Mouse (Mus musculus): Measurements from ENCODE around the gene Nle1. TPM values are rescaled to one million over a fixed set of nuclear protein-coding genes. Genes with fewer than 3 reads are reported as not detected.

The Nle1 gene
- polyA plus RNA-seq, 1 experiment from 2014 or later, result 20.4 TPM

DNA sequence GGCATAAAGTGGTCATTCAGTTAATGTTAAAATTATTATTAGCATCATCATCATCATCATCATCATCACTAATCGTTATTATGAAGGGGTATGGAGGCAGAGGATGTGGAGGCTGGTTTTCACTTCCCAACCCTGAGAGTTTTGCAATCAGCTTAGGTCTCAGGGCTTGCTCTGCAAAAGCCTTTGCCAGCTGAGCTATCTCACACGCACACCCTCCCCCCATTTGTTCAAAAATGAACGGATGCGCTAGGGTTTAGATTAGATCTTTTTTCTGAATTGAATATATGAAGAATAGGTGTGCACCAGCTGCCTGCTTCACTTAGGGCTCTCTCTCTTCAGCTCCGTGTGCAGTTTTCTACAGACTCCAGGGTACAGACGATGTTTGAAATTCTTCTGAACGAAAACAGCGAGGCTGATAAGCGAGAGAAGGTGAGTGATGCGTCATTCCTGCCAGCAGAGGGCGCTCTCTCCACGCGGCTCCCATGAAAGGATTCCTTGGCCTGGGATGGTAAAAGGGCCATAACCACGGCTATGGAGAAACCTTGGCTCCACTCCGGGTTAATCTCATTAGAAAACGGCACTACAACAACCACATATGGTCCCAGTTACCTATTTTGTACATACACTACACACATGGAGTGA is 6.6 kb upstream of the Nle1 start:
- TF ChIP-seq CTCF (IDR thresholded peaks at IDR 0.05), result peak; percentile 95
- peaks cover 30% of the 10 kb centered on the region for H3K27me3 ChIP-seq
- ATAC-seq (peak; percentile 75), DNase-seq (ENCODE audit: low read depth, low spot score) (peak; percentile 15)
- ChIA-PET POLR2A (no interaction called here), CTCF (interaction anchor here (0.6 to 1.5 kb wide), 6 partner anchors 10 to 50 kb away, joined by 3 to 6 read pairs (median 4); no protein-coding TSS in a partner anchor)
- in situ Hi-C loops (cut with MboI; ENCODE audit: low pct_unique_long_range_greater_than_20kb), result loop anchor here (5.0 to 25.0 kb wide), 3 partner anchors 42 to 350 kb away; partner anchors contain the start of genes Slfn3 and Slfn4

- TF ChIP-seq CTCF (IDR thresholded peaks at IDR 0.05), result no peak
- in situ Hi-C loops (cut with MboI; ENCODE audit: low pct_unique_long_range_greater_than_20kb), result loop anchor here (10.0 to 25.0 kb wide), 2 partner anchors 276 to 354 kb away; partner anchors contain the start of genes Slfn3 and Slfn4
- ChIA-PET POLR2A (no interaction called here), CTCF (no interaction called here)
- DNase-seq (ENCODE audit: low read depth, low spot score) (no peak), ATAC-seq (no peak)
- peaks cover 3% of the 10 kb centered on the region for H3K27me3 ChIP-seq
Observed at GRCm38 (mm10) chr11:82910679-82911389, 2.6 kb upstream of the Nle1 start.

- TF ChIP-seq CTCF (IDR thresholded peaks at IDR 0.05), result no peak
- in situ Hi-C loops (cut with MboI; ENCODE audit: low pct_unique_long_range_greater_than_20kb), result loop anchor here (10.0 to 25.0 kb wide), 2 partner anchors 277 to 355 kb away; partner anchors contain the start of genes Slfn3 and Slfn4
Observed at GRCm38 (mm10) chr11:82910250-82910649, 2.0 kb upstream of the Nle1 start, which contains the start of gene Unc45b. TSS of gene Unc45b (plus strand) at chr11:82910550.

GRCm38 (mm10) chr11:82908608-82908989 is 388 bp upstream of the Nle1 start:
- ChIA-PET POLR2A (no interaction called here), CTCF (interaction anchor here (1.2 to 1.6 kb wide), 2 partner anchors 11 to 18 kb away, joined by 5 to 6 read pairs; partner anchors contain the start of gene Rad51d)
- H3K27me3 ChIP-seq, result peaks cover 1% of the 10 kb centered on the region
- no peak for DNase-seq (ENCODE audit: low read depth, low spot score)
- in situ Hi-C loops (cut with MboI; ENCODE audit: low pct_unique_long_range_greater_than_20kb), result loop anchor here (25.0 kb wide), 1 partner anchor 279 kb away; the partner anchor contains the start of genes Slfn3 and Slfn4
- TF ChIP-seq CTCF (IDR thresholded peaks at IDR 0.05), result no peak
- ATAC-seq, result no peak

More at GRCm38 (mm10) chr11:82910250-82910649, 2.0 kb upstream of the Nle1 start, which contains the start of gene Unc45b:
- H3K27me3 ChIP-seq, result peaks cover 3% of the 10 kb centered on the region
- ATAC-seq (no peak), DNase-seq (ENCODE audit: low read depth, low spot score) (no peak)
- ChIA-PET POLR2A (interaction anchor here (0.5 kb wide), 1 partner anchor 393 kb away, joined by 3 read pairs; no protein-coding TSS in a partner anchor), CTCF (no interaction called here)

- TF ChIP-seq CTCF (IDR thresholded peaks at IDR 0.05), result no peak
- ChIA-PET CTCF (interaction anchor here (1.0 to 1.2 kb wide), 2 partner anchors 8 to 12 kb away, joined by 3 read pairs; no protein-coding TSS in a partner anchor), POLR2A (no interaction called here)
- H3K27me3 ChIP-seq, result no peaks in the 10 kb centered on the region
- in situ Hi-C loops (cut with MboI; ENCODE audit: low pct_unique_long_range_greater_than_20kb), result loop anchor here (25.0 kb wide), 1 partner anchor 281 kb away; the partner anchor contains the start of genes Slfn3 and Slfn4
- DNase-seq (ENCODE audit: low read depth, low spot score), result no peak
- ATAC-seq, result no peak
Observed at GRCm38 (mm10) chr11:82905816-82906215, 2.4 kb downstream of the Nle1 start.

- ChIA-PET CTCF (interaction anchor here (0.8 to 1.7 kb wide), 3 partner anchors 9 to 11 kb away, joined by 3 to 4 read pairs (median 3); no protein-coding TSS in a partner anchor), POLR2A (no interaction called here)
- in situ Hi-C loops (cut with MboI; ENCODE audit: low pct_unique_long_range_greater_than_20kb), result loop anchor here (25.0 kb wide), 1 partner anchor 282 kb away; the partner anchor contains the start of genes Slfn3 and Slfn4
- no peaks in the 10 kb centered on the region for H3K27me3 ChIP-seq
- no peak for ATAC-seq
- DNase-seq (ENCODE audit: low read depth, low spot score), result no peak
- TF ChIP-seq CTCF (IDR thresholded peaks at IDR 0.05), result no peak
Observed at GRCm38 (mm10) chr11:82904952-82905351, 3.3 kb downstream of the Nle1 start.

DNA sequence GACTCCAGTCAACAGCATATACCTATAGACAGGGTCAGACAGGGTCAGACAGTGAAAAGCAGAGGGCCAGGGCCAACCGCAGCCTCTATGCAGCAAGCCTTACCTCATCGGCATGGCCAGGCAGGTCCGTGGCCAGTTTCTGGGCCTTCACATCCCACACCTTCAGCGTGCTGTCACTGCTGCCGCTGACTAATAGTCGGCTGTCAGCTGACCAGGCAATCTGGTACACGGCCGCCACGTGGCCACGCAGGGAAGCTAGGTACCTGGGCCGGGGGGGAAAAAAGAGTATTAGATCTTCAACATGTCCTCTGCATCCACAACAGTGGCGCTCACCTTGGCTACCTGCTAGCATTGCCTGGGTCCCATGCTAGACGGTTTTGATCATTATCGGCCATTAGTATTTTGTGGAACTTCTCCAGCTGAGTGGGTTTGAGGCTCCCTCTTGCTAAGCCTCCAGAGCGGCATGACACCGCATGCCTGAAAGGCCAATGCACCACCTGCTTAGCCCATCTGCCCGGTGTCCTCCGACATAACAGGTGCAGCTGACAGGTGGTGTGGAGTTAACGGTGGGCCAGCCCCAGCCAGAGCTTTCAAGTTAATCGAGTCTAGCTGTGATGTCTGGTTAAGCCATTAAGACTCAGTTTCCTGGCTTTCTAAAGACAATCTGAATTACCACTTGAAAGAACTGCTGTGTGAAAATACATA is 6.5 kb downstream of the Nle1 start:
- ATAC-seq, result no peak
- CTCF ChIA-PET, result no interaction called here
- no peak for DNase-seq (ENCODE audit: low read depth, low spot score)
- POLR2A ChIA-PET, result no interaction called here
- no peak for TF ChIP-seq CTCF (IDR thresholded peaks at IDR 0.05)
- in situ Hi-C loops (cut with MboI; ENCODE audit: low pct_unique_long_range_greater_than_20kb), result loop anchor here (25.0 kb wide), 1 partner anchor 286 kb away; the partner anchor contains the start of genes Slfn3 and Slfn4
- H3K27me3 ChIP-seq, result no peaks in the 10 kb centered on the region

- H3K27me3 ChIP-seq, result no peaks in the 10 kb centered on the region
- no peak for TF ChIP-seq CTCF (IDR thresholded peaks at IDR 0.05)
- no peak for ATAC-seq
- ChIA-PET CTCF (interaction anchor here (1.4 kb wide), 2 partner anchors 9 to 15 kb away, joined by 4 to 5 read pairs; partner anchors contain the start of gene Rad51d), POLR2A (interaction anchor here (0.7 kb wide), 1 partner anchor 10 kb away, joined by 3 read pairs; no protein-coding TSS in a partner anchor)
- in situ Hi-C loops (cut with MboI; ENCODE audit: low pct_unique_long_range_greater_than_20kb), result loop anchor here (10.0 to 25.0 kb wide), 2 partner anchors 288 to 665 kb away; partner anchors contain the start of genes Slfn3 and Slfn4
- DNase-seq (ENCODE audit: low read depth, low spot score), result no peak
Observed at GRCm38 (mm10) chr11:82899720-82900119, 8.5 kb downstream of the Nle1 start.

GRCm38 (mm10) chr11:82897478-82897877 is 10.7 kb downstream of the Nle1 start:
- in situ Hi-C loops (cut with MboI; ENCODE audit: low pct_unique_long_range_greater_than_20kb), result loop anchor here (10.0 kb wide), 1 partner anchor 663 kb away; no protein-coding TSS in a partner anchor
- DNase-seq (ENCODE audit: low read depth, low spot score) (no peak), ATAC-seq (no peak)
- TF ChIP-seq CTCF (IDR thresholded peaks at IDR 0.05), result no peak
- CTCF ChIA-PET, result interaction anchor here (1.2 to 1.9 kb wide), 2 partner anchors 9 to 11 kb away, joined by 3 to 6 read pairs; partner anchors contain the start of gene Nle1
- POLR2A ChIA-PET, result no interaction called here
- no peaks in the 10 kb centered on the region for H3K27me3 ChIP-seq
